Mouse (Mus musculus): Measurements from ENCODE around the gene Gm10118. TPM values are rescaled to one million over a fixed set of nuclear protein-coding genes. Genes with fewer than 3 reads are reported as not detected.

The Gm10118 gene
- not detected in 2 replicates for polyA plus RNA-seq (2016; fragmentation: Nextera tagmentation; extraction: Ambion mirVana)

DNA sequence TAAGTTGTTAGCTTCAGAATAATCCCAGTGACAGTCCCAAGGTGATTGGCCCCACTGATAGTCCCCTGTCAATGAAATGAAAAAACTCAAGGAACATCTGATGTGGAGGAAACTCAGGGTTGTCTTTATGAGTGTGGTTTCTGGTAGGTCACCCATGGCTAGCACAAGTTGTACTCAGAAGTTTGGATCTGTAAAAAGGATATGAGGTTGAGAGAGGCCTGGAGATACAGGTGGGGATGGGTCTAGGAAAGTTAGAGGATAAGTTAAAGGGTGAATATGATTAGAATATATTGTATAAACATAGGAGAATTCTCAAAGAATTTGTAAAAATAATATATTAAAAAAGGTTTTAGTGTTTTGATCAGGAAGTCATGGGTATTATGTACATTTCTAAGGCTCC lies at the start of gene Gm10118:
Gm10118 (minus strand) TSS at position 101 of the 400 bp plus-strand sequence.
- H3K36me3 ChIP-seq = no peaks in the 10 kb centered on the region
- no peaks in the 10 kb centered on the region for H3K9me3 ChIP-seq (replicated peaks)
- H3K27ac ChIP-seq = no peak within 1 kb of the TSS
- no peak for DNase-seq (ENCODE audit: low spot score)
- no peaks in the 10 kb centered on the region for H3K4me1 ChIP-seq
- H3K27me3 ChIP-seq (ENCODE audit: low read depth, poor library complexity, severe bottlenecking) = no peaks in the 10 kb centered on the region
- no peak within 1 kb of the TSS for H3K4me3 ChIP-seq

DNA sequence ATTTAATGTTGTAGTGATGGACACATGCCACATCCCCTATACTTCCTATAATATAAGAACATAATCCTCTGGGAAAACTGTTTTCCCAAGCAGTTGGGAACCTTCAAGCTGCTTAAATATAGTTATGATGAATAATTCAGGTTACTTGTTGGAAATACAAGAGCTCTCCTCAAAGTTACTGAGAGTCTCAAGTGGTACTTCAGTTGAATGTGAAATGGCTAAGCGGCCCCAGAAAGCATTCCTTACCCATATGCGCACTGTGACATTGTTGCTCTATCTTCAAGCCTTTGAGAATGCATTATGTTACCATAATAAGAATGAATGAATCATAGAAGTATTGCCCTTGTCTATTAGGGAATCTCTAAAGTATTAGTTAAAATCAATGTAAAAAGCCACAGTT lies 45.1 kb upstream of the Gm10118 start:
- Histone ChIP-seq H3K4me1 (no peaks in the 10 kb centered on the region), H3K4me3 (no peak overlapping the region), H3K27ac (no peak overlapping the region), H3K36me3 (no peaks in the 10 kb centered on the region), H3K27me3 (ENCODE audit: low read depth, poor library complexity, severe bottlenecking) (no peaks in the 10 kb centered on the region), H3K9me3 (replicated peaks) (no peaks in the 10 kb centered on the region)
- DNase-seq (ENCODE audit: low spot score) = no peak
- 95% methylated on average over 2 of the region's 2 CpGs for WGBS

DNA sequence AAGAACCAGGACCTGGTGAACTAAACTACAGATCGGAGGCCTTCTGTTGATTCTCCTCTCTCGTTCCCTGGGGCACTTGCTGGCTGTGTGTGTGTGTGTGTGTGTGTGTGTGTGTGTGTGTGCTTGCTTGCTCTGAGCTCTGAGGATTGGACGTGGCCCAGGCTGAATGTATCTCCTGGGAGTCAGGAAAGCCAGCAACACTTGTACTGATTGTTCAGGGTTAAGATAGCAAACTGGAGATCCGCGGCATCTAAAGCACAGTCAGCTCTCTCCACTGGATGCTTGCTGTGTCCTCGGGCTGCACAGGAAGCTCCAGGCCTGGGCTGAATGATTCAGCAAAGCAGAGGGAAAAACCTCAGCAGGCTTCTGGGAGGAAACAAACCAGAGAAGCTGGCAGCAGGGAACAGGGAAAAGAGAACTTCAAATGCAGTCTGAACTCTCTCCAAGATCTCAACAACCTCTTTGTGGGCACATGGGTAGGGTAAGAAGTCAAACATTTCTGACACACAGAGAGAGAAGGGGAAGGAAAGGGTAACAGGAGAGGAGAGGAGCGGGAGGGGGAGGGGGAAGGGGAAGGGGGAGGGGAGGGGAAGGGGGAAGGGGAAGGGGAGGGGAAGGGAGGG lies 27.2 kb upstream of the Gm10118 start:
- Histone ChIP-seq H3K4me3 (no peak overlapping the region), H3K36me3 (no peaks in the 10 kb centered on the region), H3K27ac (no peak overlapping the region), H3K9me3 (replicated peaks) (no peaks in the 10 kb centered on the region), H3K4me1 (0 out of 2 replicates have a peak, but pooled peaks cover 4% of the 10 kb centered on the region), H3K27me3 (ENCODE audit: low read depth, poor library complexity, severe bottlenecking) (no peaks in the 10 kb centered on the region)
- DNase-seq (ENCODE audit: low spot score) = no peak
- WGBS = 48% methylated on average over 6 of the region's 7 CpGs

DNA sequence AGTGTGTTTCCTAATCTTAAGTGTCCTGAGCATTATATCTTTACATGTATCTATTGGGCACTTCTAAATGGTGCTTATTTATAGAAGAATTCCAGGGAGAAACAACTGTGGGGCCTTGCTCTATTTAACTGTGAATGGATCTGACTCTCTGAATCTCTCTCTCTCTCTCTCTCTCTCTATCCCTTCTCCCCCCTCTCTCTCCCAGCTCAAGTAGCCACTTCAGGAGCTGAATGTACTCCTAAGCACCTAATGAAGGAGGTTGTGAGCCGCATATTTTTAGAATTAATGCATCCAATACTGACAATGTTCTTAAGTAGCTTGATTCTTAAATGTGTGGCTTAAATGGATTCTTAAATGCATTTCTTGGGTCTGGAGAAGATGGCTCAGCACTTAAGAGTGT lies 24.2 kb upstream of the Gm10118 start:
- no peaks in the 10 kb centered on the region for H3K36me3 ChIP-seq
- 97% methylated on average over 1 of the region's 1 CpGs for WGBS
- no peak for DNase-seq (ENCODE audit: low spot score)

DNA sequence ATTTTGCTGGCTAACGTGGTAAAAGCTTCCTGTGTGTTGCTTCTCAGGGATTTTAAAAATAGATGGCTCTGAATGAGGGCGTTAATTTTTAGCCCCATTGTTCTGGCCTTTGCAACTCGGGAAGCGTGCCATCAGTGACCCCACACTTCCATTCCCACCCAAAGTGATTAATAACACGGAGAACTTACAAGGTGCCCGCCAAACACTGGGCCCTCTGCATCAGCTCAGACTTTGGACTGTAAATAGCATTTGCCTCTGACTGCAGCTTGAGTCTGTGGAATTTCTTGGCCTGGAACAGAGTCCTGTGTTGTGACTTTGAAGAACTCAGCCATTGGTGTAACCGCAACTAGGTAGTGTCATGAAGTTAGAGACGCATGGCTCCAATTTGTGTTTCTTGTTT lies 23.6 kb upstream of the Gm10118 start:
- no peaks in the 10 kb centered on the region for H3K36me3 ChIP-seq
- WGBS = 77% methylated on average over 8 of the region's 8 CpGs
- 0 out of 2 replicates have a peak, but pooled peaks cover 4% of the 10 kb centered on the region for H3K4me1 ChIP-seq
- H3K27ac ChIP-seq = no peak overlapping the region
- no peak overlapping the region for H3K4me3 ChIP-seq
- H3K27me3 ChIP-seq (ENCODE audit: low read depth, poor library complexity, severe bottlenecking) = no peaks in the 10 kb centered on the region
- no peak for DNase-seq (ENCODE audit: low spot score)
- H3K9me3 ChIP-seq (replicated peaks) = no peaks in the 10 kb centered on the region

More for the DNA sequence above, 24.2 kb upstream of the Gm10118 start:
- Histone ChIP-seq H3K27me3 (ENCODE audit: low read depth, poor library complexity, severe bottlenecking) (no peaks in the 10 kb centered on the region), H3K9me3 (replicated peaks) (no peaks in the 10 kb centered on the region), H3K4me1 (0 out of 2 replicates have a peak, but pooled peaks cover 4% of the 10 kb centered on the region), H3K4me3 (no peak overlapping the region), H3K27ac (no peak overlapping the region)

DNA sequence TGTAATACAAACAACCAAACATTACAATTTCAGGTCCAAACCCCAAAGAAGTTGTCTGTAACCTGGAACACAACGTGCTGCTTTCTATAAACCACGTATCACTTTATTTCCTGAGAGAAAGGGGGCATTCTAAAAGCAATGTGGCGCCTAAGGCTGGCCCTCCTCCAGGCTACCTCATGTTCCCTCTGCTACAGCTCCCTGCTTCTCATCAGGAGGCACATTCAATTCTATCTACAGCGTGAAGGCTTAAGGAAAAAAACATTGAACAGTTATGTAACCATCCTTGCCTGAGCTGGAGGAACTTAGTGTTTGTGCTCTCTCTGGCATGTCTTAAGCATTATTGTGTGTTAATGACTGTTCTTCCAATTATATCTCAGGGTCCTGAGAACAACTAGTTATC lies 20.0 kb upstream of the Gm10118 start:
- Histone ChIP-seq H3K4me3 (no peak overlapping the region), H3K27ac (no peak overlapping the region), H3K4me1 (no peaks in the 10 kb centered on the region), H3K27me3 (ENCODE audit: low read depth, poor library complexity, severe bottlenecking) (no peaks in the 10 kb centered on the region), H3K9me3 (replicated peaks) (no peaks in the 10 kb centered on the region), H3K36me3 (no peaks in the 10 kb centered on the region)
- WGBS = 86% methylated on average over 4 of the region's 4 CpGs
- DNase-seq (ENCODE audit: low spot score) = no peak

DNA sequence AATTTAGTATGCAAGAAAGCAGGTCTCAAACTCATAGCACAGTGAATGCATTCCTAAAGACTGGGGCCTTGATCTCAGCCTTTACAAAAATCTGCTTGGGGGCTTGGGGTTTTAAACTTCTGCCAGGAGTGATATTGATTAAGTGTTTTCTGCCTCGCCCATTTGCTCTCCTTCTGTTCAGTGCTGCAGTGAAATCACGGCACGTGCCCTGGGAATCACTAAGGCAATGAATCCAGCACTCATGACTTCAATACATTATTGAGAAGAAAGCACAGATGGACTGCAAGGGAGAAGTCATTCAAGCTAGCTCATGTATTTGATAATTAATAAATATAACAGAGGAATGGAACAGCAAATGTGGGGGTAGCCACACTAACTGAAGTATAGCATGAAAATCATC lies 18.3 kb upstream of the Gm10118 start:
- no peak for DNase-seq (ENCODE audit: low spot score)
- WGBS = 67% methylated on average over 3 of the region's 3 CpGs
- no peaks in the 10 kb centered on the region for H3K27me3 ChIP-seq (ENCODE audit: low read depth, poor library complexity, severe bottlenecking)

DNA sequence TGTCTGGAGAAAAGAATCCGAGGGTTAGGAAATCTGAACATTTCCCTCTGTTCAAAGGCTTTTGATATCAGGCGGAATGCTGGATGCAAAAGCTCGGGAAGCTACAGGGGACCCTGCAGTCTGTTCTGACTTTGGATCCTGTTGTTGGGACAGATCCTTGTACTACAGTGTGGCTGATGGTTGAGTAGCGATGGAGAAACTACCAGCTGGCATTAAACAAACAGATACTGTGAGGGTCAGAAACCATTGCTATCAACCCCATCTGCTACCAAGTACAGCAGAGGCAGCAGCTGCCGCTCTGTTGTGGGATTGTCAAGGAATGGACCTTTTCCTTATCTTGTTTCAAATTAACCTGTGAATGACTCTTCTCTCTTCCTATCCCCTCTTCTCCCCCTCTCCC lies 6.7 kb upstream of the Gm10118 start:
- Histone ChIP-seq H3K36me3 (no peaks in the 10 kb centered on the region), H3K4me3 (no peak overlapping the region), H3K27me3 (ENCODE audit: low read depth, poor library complexity, severe bottlenecking) (no peaks in the 10 kb centered on the region), H3K27ac (no peak overlapping the region), H3K4me1 (no peaks in the 10 kb centered on the region), H3K9me3 (replicated peaks) (no peaks in the 10 kb centered on the region)
- no peak for DNase-seq (ENCODE audit: low spot score)
- WGBS = 84% methylated on average over 5 of the region's 5 CpGs

More for the DNA sequence above, 18.3 kb upstream of the Gm10118 start:
- Histone ChIP-seq H3K27ac (no peak overlapping the region), H3K36me3 (no peaks in the 10 kb centered on the region), H3K4me3 (no peak overlapping the region), H3K9me3 (replicated peaks) (no peaks in the 10 kb centered on the region), H3K4me1 (no peaks in the 10 kb centered on the region)

DNA sequence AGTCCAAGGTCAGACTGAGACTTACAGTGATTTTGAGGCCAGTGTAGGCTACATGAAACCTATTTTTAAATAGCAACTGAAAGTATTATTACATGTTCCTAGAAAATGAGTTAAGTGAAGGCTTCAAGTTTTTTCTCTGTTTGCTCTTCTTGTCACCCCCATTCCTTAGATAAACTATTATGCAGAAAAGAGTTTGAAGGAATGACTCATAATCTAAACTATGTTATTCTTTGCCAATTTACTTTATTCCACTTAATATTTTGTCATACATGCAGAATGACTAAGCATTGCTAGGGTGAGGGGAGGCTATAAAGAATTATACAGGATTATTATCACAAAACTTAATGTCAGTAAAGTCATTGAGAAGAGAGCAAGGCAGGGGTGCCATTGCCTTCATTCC lies 18.4 kb downstream of the Gm10118 start:
- Histone ChIP-seq H3K27me3 (ENCODE audit: low read depth, poor library complexity, severe bottlenecking) (no peaks in the 10 kb centered on the region), H3K4me3 (no peak overlapping the region), H3K4me1 (peaks cover 3% of the 10 kb centered on the region; the same call in 1 of the 2 replicates), H3K9me3 (replicated peaks) (no peaks in the 10 kb centered on the region), H3K36me3 (no peaks in the 10 kb centered on the region), H3K27ac (no peak overlapping the region)
- DNase-seq (ENCODE audit: low spot score) = no peak

DNA sequence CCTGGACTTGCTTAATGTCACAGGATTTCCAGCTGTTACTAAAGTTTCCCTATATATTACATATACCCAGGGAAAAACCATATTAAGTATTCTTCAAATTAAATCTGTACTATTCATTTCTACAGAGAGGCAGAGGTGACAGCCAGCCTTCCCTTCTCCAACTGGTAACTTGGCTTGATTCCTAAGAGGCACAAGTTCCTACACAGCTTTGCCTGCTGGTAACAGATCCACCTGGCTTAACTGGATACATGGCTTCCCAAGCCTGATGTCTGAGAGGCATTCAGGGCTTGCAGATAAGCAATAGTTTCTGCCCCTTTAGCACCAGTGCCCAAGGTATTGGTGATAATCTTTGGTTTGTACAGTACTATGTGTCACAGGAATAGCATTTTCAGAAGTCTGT lies 27.3 kb downstream of the Gm10118 start:
- no peaks in the 10 kb centered on the region for H3K4me1 ChIP-seq
- no peak overlapping the region for H3K27ac ChIP-seq
- H3K36me3 ChIP-seq = no peaks in the 10 kb centered on the region
- DNase-seq (ENCODE audit: low spot score) = no peak
- no peak overlapping the region for H3K4me3 ChIP-seq
- no peaks in the 10 kb centered on the region for H3K9me3 ChIP-seq (replicated peaks)
- no peaks in the 10 kb centered on the region for H3K27me3 ChIP-seq (ENCODE audit: low read depth, poor library complexity, severe bottlenecking)

DNA sequence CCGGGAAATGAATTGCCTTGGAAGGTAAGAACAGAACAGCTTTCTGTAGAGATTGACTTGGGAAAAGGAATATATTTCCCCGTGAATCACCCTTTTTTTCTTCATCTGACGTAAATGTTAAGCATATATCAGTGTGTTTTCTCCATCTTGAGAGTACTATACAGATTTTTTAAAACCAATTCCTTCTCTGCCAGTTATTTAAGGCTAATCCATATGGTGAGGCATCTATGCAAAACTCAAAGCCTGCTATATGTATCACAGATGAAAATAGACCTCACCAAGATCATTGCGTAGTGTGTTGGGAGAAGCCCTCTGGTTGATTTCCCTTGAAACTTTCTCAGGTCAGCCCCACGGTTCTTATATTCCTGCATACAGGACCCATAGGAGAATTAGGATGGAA lies 32.6 kb downstream of the Gm10118 start:
- 94% methylated on average over 5 of the region's 5 CpGs for WGBS

DNA sequence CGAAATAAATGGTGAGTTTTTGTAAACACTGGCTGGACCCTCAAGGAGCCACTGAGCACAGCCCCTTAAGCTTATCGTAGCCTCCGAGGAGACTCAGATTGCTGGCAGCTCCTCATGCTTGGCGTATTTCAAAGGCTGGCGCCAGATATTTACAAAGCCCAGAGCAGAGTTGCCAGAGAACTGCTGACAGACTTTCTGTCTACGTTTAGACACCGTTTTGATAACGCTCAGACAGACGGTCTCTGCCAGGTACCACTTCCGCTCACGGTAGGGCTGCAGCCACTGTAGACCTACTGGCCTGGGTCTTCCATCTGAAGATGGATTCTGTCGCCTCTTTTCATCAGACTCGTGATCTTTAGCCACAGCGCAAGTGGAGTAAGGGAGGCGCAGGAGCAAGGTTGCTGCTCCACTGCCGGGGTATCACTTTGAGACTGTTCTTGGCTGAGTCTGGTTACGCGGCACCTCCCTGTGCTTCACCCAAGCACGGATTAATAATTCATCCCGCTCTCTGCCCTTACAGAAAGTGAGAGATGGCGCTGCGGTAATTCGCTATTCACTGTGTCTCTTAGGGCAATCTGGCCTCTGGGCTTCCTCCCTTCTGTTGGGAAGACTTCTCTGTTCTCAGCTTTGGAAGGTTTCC lies 40.7 kb downstream of the Gm10118 start:
- WGBS = 86% methylated on average over 23 of the region's 23 CpGs
- no peaks in the 10 kb centered on the region for H3K9me3 ChIP-seq (replicated peaks)
- no peaks in the 10 kb centered on the region for H3K36me3 ChIP-seq
- no peak for DNase-seq (ENCODE audit: low spot score)
- no peaks in the 10 kb centered on the region for H3K4me1 ChIP-seq
- no peaks in the 10 kb centered on the region for H3K27me3 ChIP-seq (ENCODE audit: low read depth, poor library complexity, severe bottlenecking)
- no peak overlapping the region for H3K4me3 ChIP-seq
- no peak overlapping the region for H3K27ac ChIP-seq

More for the DNA sequence above, 32.6 kb downstream of the Gm10118 start:
- Histone ChIP-seq H3K4me3 (no peak overlapping the region), H3K36me3 (no peaks in the 10 kb centered on the region), H3K27ac (no peak overlapping the region), H3K4me1 (no peaks in the 10 kb centered on the region), H3K9me3 (replicated peaks) (no peaks in the 10 kb centered on the region), H3K27me3 (ENCODE audit: low read depth, poor library complexity, severe bottlenecking) (no peaks in the 10 kb centered on the region)
- no peak for DNase-seq (ENCODE audit: low spot score)

DNA sequence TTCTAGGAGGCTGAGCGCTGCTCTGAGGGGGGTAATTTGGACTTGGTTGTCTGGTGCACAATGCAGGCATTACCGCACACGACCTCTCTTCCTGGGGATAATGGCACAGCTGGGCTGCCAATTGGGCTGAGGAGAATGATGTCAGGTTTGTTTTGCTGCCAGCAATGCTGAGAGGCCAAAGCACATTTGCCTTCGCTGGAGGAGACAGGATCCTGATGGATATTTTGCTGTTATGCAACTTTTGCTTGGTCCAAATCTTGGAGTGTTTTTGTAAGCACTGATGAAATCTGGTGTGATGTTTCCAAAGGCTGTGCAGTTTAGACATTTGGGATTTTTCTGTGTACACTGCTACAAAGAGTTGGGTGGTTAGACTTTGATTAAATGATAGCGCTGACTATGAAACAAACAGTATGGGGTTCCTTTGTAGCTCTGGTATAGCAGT lies 46.8 kb downstream of the Gm10118 start:
- Histone ChIP-seq H3K9me3 (replicated peaks) (no peaks in the 10 kb centered on the region), H3K36me3 (no peaks in the 10 kb centered on the region), H3K4me3 (no peak overlapping the region), H3K27me3 (ENCODE audit: low read depth, poor library complexity, severe bottlenecking) (no peaks in the 10 kb centered on the region), H3K27ac (no peak overlapping the region), H3K4me1 (no peaks in the 10 kb centered on the region)
- no peak for DNase-seq (ENCODE audit: low spot score)
- WGBS = 90% methylated on average over 5 of the region's 5 CpGs

Data from limb, embryonic 10.5 days (tissue).